Comparison of ENCODE assay signal across 15 mouse cellular contexts in genomic region chr17:77877016-77877415, GRCm38 (mm10).
"Had no signal": no experiment of that assay in that cellular context is flagged by ENCODE, and none has a peak within 500 bp of the region (broad histone marks: within the 10 kb centered on the region; RNA-seq: fewer than 3 reads in every experiment).

No protein-coding gene starts in this region.

- H3K4me3 ChIP-seq: limb, embryonic 15.5 days; liver, embryonic 12.5 days; megakaryocyte, embryonic 14.5 days; midbrain, embryonic 15.5 days; neural tube, embryonic 12.5 days; stomach, embryonic 15.5 days had no signal

- H3K9me3 ChIP-seq: limb, embryonic 15.5 days; liver, embryonic 12.5 days; megakaryocyte, embryonic 14.5 days; midbrain, embryonic 15.5 days; neural tube, embryonic 12.5 days; stomach, embryonic 15.5 days had no signal

- H3K27me3 ChIP-seq: limb, embryonic 15.5 days; liver, embryonic 12.5 days; megakaryocyte, embryonic 14.5 days; midbrain, embryonic 15.5 days; neural tube, embryonic 12.5 days; stomach, embryonic 15.5 days had no signal

- H3K4me1 ChIP-seq: limb, embryonic 15.5 days; liver, embryonic 12.5 days; megakaryocyte, embryonic 14.5 days; midbrain, embryonic 15.5 days; neural tube, embryonic 12.5 days; stomach, embryonic 15.5 days had no signal

- DNase-seq: layer of hippocampus, adult 9-11 months; layer of hippocampus, postnatal 36 days; lung, embryonic 14.5 days; lung, postnatal 10 days; right cerebral cortex, postnatal 14 days; thymus, postnatal 4 days had no signal

- ATAC-seq: intestine, embryonic 16.5 days; liver, embryonic 12.5 days; midbrain, embryonic 15.5 days had no signal

- H3K9ac ChIP-seq: limb, embryonic 15.5 days; liver, embryonic 12.5 days; lung, embryonic 14.5 days; midbrain, embryonic 15.5 days; neural tube, embryonic 12.5 days; stomach, embryonic 15.5 days had no signal

- H3K4me2 ChIP-seq: limb, embryonic 15.5 days; liver, embryonic 12.5 days; lung, embryonic 14.5 days; midbrain, embryonic 11.5 days; midbrain, embryonic 15.5 days; neural tube, embryonic 12.5 days; stomach, embryonic 15.5 days had no signal

- H3K36me3 ChIP-seq: limb, embryonic 15.5 days; liver, embryonic 12.5 days; midbrain, embryonic 15.5 days; neural tube, embryonic 12.5 days; stomach, embryonic 15.5 days had no signal

- H3K27ac ChIP-seq: limb, embryonic 15.5 days; liver, embryonic 12.5 days; macrophage; midbrain, embryonic 15.5 days; neural tube, embryonic 12.5 days; stomach, embryonic 15.5 days had no signal
